Mouse (Mus musculus) bone marrow macrophage, adult 2 months (primary cell): ENCODE measurements around the gene Cep41. TPM values are rescaled to one million over a fixed set of nuclear protein-coding genes. Genes with fewer than 3 reads are reported as not detected.

ENCODE experiments used
- H3K27ac ChIP-seq: 2 replicates; pipeline ENCODE4 v1.5.1; 2012; ENCODE audit warnings: low read depth, low read length; ENCODE audit not compliant: insufficient read depth
- H3K4me1 ChIP-seq: 2 replicates; pipeline ENCODE4 v1.6.1; 2012; ENCODE audit warnings: low read length; ENCODE audit not compliant: control insufficient read depth, insufficient read depth
- H3K4me3 ChIP-seq: 2 replicates; pipeline ENCODE4 v1.5.1; 2012; ENCODE audit warnings: mild to moderate bottlenecking, low read length, moderate library complexity; ENCODE audit not compliant: insufficient read depth
- CTCF ChIP-seq: IDR thresholded peaks from 2 replicates; pipeline ENCODE4 v1.5.1; 2012; ENCODE audit warnings: low read depth, mild to moderate bottlenecking, low read length, moderate library complexity
- POLR2A ChIP-seq: IDR thresholded peaks from 2 replicates; pipeline ENCODE4 v1.6.1; 2012; ENCODE audit warnings: mild to moderate bottlenecking, low read depth, low read length, borderline replicate concordance
- polyA plus RNA-seq: library from polyadenylated mRNA; stranded (reverse); fragments of >200 nt; gene quantifications from 2 replicates; pipeline ENCODE4 v1.2.4, GENCODE M21; 2012; ENCODE audit not compliant: missing spikeins, insufficient read depth, insufficient read length

Cep41 gene
- polyA plus RNA-seq, 1 experiment: 4.4 TPM

GRCm38 (mm10) chr6:30674714-30675280 is 18.8 kb downstream of the Cep41 start:
- no peak for TF ChIP-seq CTCF
- no peak for TF ChIP-seq POLR2A
- H3K4me1 ChIP-seq: no peaks in the 10 kb centered on the region
- H3K4me3 ChIP-seq: no peak overlapping the region
- no peak overlapping the region for H3K27ac ChIP-seq

- no peak for TF ChIP-seq POLR2A
- Histone ChIP-seq H3K27ac (no peak overlapping the region), H3K4me1 (no peaks in the 10 kb centered on the region), H3K4me3 (no peak overlapping the region)
These were observed 19.6 kb downstream of the Cep41 start for GRCm38 (mm10) chr6:30673764-30674561.

GRCm38 (mm10) chr6:30671696-30672095 is 21.9 kb downstream of the Cep41 start:
- TF ChIP-seq CTCF: no peak
- no peak for TF ChIP-seq POLR2A
- Histone ChIP-seq H3K4me1 (no peaks in the 10 kb centered on the region), H3K4me3 (no peak overlapping the region)

GRCm38 (mm10) chr6:30667585-30667984 is 26.0 kb downstream of the Cep41 start:
- TF ChIP-seq CTCF: no peak
- no peak for TF ChIP-seq POLR2A
- H3K4me3 ChIP-seq: no peak overlapping the region
- no peaks in the 10 kb centered on the region for H3K4me1 ChIP-seq
- no peak overlapping the region for H3K27ac ChIP-seq

More at GRCm38 (mm10) chr6:30671696-30672095, 21.9 kb downstream of the Cep41 start:
- no peak overlapping the region for H3K27ac ChIP-seq

GRCm38 (mm10) chr6:30666043-30666442 is 27.5 kb downstream of the Cep41 start:
- TF ChIP-seq CTCF (no peak), POLR2A (no peak)
- Histone ChIP-seq H3K4me1 (no peaks in the 10 kb centered on the region), H3K4me3 (no peak overlapping the region), H3K27ac (no peak overlapping the region)

GRCm38 (mm10) chr6:30665296-30665695 is 28.3 kb downstream of the Cep41 start:
- H3K4me1 ChIP-seq: no peaks in the 10 kb centered on the region
- no peak overlapping the region for H3K4me3 ChIP-seq
- TF ChIP-seq POLR2A (no peak), CTCF (no peak)
- H3K27ac ChIP-seq: no peak overlapping the region

GRCm38 (mm10) chr6:30664776-30665175 is 28.8 kb downstream of the Cep41 start:
- no peaks in the 10 kb centered on the region for H3K4me1 ChIP-seq
- TF ChIP-seq POLR2A (no peak), CTCF (no peak)

GRCm38 (mm10) chr6:30658619-30659018 is 34.9 kb downstream of the Cep41 start:
- Histone ChIP-seq H3K27ac (no peak overlapping the region), H3K4me1 (no peaks in the 10 kb centered on the region), H3K4me3 (no peak overlapping the region)
- TF ChIP-seq POLR2A (no peak), CTCF (no peak)

More at GRCm38 (mm10) chr6:30664776-30665175, 28.8 kb downstream of the Cep41 start:
- no peak overlapping the region for H3K4me3 ChIP-seq
- no peak overlapping the region for H3K27ac ChIP-seq

- no peak overlapping the region for H3K4me3 ChIP-seq
- TF ChIP-seq CTCF (no peak), POLR2A (no peak)
- H3K27ac ChIP-seq: no peak overlapping the region
- no peaks in the 10 kb centered on the region for H3K4me1 ChIP-seq
These were observed 36.3 kb downstream of the Cep41 start for GRCm38 (mm10) chr6:30657279-30657678.

- no peak for TF ChIP-seq CTCF
- TF ChIP-seq POLR2A: no peak
- Histone ChIP-seq H3K27ac (no peak overlapping the region), H3K4me1 (no peaks in the 10 kb centered on the region), H3K4me3 (no peak overlapping the region)
These were observed 38.6 kb downstream of the Cep41 start for GRCm38 (mm10) chr6:30654932-30655331.
